ENCODE assay signal across 8 mouse cellular contexts in the genomic region with DNA sequence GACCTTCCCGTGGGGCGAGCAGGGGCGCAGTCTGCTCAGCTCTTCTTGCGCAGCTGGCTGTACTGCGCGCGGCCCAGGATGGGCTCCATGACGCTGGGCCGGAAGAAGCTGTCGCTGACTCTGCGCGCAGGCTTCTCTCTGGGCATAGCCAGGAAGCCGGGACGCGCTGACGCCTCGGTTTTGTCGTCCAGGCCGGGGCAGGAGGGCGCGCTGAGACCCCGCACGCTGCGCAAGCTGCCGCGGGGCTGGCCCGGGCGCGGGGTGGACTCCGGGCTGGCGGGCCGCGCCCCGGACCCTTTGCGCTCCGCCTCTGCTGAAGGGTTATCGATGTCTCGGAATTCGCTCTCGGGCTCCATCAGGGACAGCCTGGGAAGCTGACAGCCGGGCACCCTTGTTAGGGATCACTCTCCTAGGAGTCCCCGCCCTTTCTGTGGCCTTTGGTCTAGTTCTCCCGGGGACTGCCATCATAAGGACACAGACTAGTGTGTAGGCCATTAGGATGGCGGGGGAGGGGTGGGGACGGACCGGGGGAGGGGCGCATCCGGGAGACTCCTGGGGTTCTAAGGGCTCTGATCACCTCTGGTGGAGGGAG. TPM values are rescaled to one million over a fixed set of nuclear protein-coding genes. Genes with fewer than 3 reads are reported as not detected.
DNase-seq lines count a peak whose midpoint lies in the region; ATAC-seq lines count a peak whose summit lies in the region.

No protein-coding gene starts in this region.

- H3K4me3 ChIP-seq in heart, embryonic 10.5 days, result peak overlapping the region; percentile 79
- H3K4me3 ChIP-seq in kidney, embryonic 15.5 days (replicated peaks), result peak overlapping the region; percentile 65
- peak overlapping the region; percentile 64 for H3K4me3 ChIP-seq in neural tube, embryonic 13.5 days

- peak overlapping the region; percentile 65 for H3K9ac ChIP-seq in kidney, embryonic 15.5 days
- H3K9ac ChIP-seq in neural tube, embryonic 13.5 days, result peak overlapping the region; percentile 82

- peak overlapping the region; percentile 92 for H3K27ac ChIP-seq in heart, embryonic 10.5 days
- no peak overlapping the region for H3K27ac ChIP-seq in kidney, embryonic 15.5 days
- peak overlapping the region; percentile 62; the same call in 1 of the 2 replicates for H3K27ac ChIP-seq in neural tube, embryonic 13.5 days (replicated peaks)

- DNase-seq in cerebellum, postnatal 14 days, result peak; percentile 31 to 40
- DNase-seq in cerebellum, postnatal 36 days, result no peak
- DNase-seq in embryo, embryonic 11 days, result peak; percentile 80
- peak; percentile 84 for DNase-seq in heart, embryonic 10.5 days (ENCODE audit: low spot score)
- DNase-seq in lung, adult 18-20 months, result peak; percentile 24 to 36
- DNase-seq in thymus, postnatal 25 days, result peak; percentile 81

- no peaks in the 10 kb centered on the region for H3K9me3 ChIP-seq in heart, embryonic 10.5 days
- no peaks in the 10 kb centered on the region for H3K9me3 ChIP-seq in kidney, embryonic 15.5 days (replicated peaks)
- no peaks in the 10 kb centered on the region for H3K9me3 ChIP-seq in neural tube, embryonic 13.5 days

- peak overlapping the region; percentile 92 for H3K4me2 ChIP-seq in kidney, embryonic 15.5 days
- peak overlapping the region; percentile 85 for H3K4me2 ChIP-seq in neural tube, embryonic 13.5 days

- 2% methylated on average over 48 of the region's 48 CpGs for WGBS in heart, embryonic 10.5 days
- under 1% methylated on average over 48 of the region's 48 CpGs for WGBS in kidney, embryonic 15.5 days
- under 1% methylated on average over 48 of the region's 48 CpGs for WGBS in neural tube, embryonic 13.5 days

- peaks cover 44% of the 10 kb centered on the region for H3K27me3 ChIP-seq in heart, embryonic 10.5 days (ENCODE audit: insufficient read depth, poor library complexity, severe bottlenecking)
- H3K27me3 ChIP-seq in kidney, embryonic 15.5 days, result peaks cover 52% of the 10 kb centered on the region
- H3K27me3 ChIP-seq in neural tube, embryonic 13.5 days, result peaks cover 41% of the 10 kb centered on the region

- peaks cover 13% of the 10 kb centered on the region for H3K4me1 ChIP-seq in heart, embryonic 10.5 days
- H3K4me1 ChIP-seq in kidney, embryonic 15.5 days, result peaks cover 11% of the 10 kb centered on the region
- peaks cover 19% of the 10 kb centered on the region for H3K4me1 ChIP-seq in neural tube, embryonic 13.5 days (replicated peaks)

- H3K36me3 ChIP-seq in heart, embryonic 10.5 days, result no peaks in the 10 kb centered on the region
- no peaks in the 10 kb centered on the region for H3K36me3 ChIP-seq in kidney, embryonic 15.5 days
- H3K36me3 ChIP-seq in neural tube, embryonic 13.5 days, result no peaks in the 10 kb centered on the region

- ATAC-seq in kidney, embryonic 15.5 days (replicated peaks; ENCODE audit: low FRiP score), result peak; percentile 76
- peak; percentile 82 for ATAC-seq in neural tube, embryonic 13.5 days (ENCODE audit: low read depth)

RNA-seq across cellular contexts. Expression of a gene that starts 6.0 kb away (rescaled TPM):
- polyA plus RNA-seq in heart, embryonic 10.5 days (2016; fragmentation: Nextera tagmentation; extraction: Ambion mirVana), result 3.8 and 5.2 TPM in 2 replicates
- polyA plus RNA-seq in kidney, embryonic 15.5 days (2015; fragmentation: Nextera tagmentation; extraction: Ambion mirVana), result 5.0 and 5.1 TPM in 2 replicates
- 1.7 and 2.1 TPM in 2 replicates for polyA plus RNA-seq in neural tube, embryonic 13.5 days (2015; fragmentation: Nextera tagmentation; extraction: Ambion mirVana)

RNA-seq across cellular contexts. Expression of a gene that starts 11.2 kb away (rescaled TPM):
- polyA plus RNA-seq in heart, embryonic 10.5 days (2016; fragmentation: Nextera tagmentation; extraction: Ambion mirVana), result not detected in 2 replicates
- polyA plus RNA-seq in kidney, embryonic 15.5 days (2015; fragmentation: Nextera tagmentation; extraction: Ambion mirVana), result 0.70 TPM in 1 of 2 replicates, not detected in the other
- polyA plus RNA-seq in neural tube, embryonic 13.5 days (2015; fragmentation: Nextera tagmentation; extraction: Ambion mirVana), result not detected in 2 replicates

RNA-seq across cellular contexts. Expression of a gene that starts 21.4 kb away (rescaled TPM):
- 5.7 and 8.8 TPM in 2 replicates for polyA plus RNA-seq in heart, embryonic 10.5 days (2016; fragmentation: Nextera tagmentation; extraction: Ambion mirVana)
- polyA plus RNA-seq in kidney, embryonic 15.5 days (2015; fragmentation: Nextera tagmentation; extraction: Ambion mirVana), result 11.4 and 12.2 TPM in 2 replicates
- 11.3 and 12.0 TPM in 2 replicates for polyA plus RNA-seq in neural tube, embryonic 13.5 days (2015; fragmentation: Nextera tagmentation; extraction: Ambion mirVana)

RNA-seq across cellular contexts. Expression of a gene that starts 21.5 kb away (rescaled TPM):
- 4.7 and 10.0 TPM in 2 replicates for polyA plus RNA-seq in heart, embryonic 10.5 days (2016; fragmentation: Nextera tagmentation; extraction: Ambion mirVana)
- polyA plus RNA-seq in kidney, embryonic 15.5 days (2015; fragmentation: Nextera tagmentation; extraction: Ambion mirVana), result 0.39 and 0.55 TPM in 2 replicates
- polyA plus RNA-seq in neural tube, embryonic 13.5 days (2015; fragmentation: Nextera tagmentation; extraction: Ambion mirVana), result 0.17 TPM in 1 of 2 replicates, not detected in the other

Comparison
In these comparisons a context has a peak if more than half of its experiments do, and no peak if none do; other contexts are left out.
1. DNase-seq: peak in cerebellum, postnatal 14 days (2 of 2), embryo, embryonic 11 days (single experiment), heart, embryonic 10.5 days (single experiment), lung, adult 18-20 months (2 of 2) and thymus, postnatal 25 days (single experiment); none in cerebellum, postnatal 36 days (0 of 2).
2. Peak in every context shown above with its lines, with median percentiles within 50 percentile points of each other: H3K4me3 ChIP-seq.